Mouse (Mus musculus): Measurements from ENCODE around the gene Glod5.

GRCm38 (mm10) chrX:7993068-7993735 lies 25.1 kb downstream of the Glod5 start:
- no peak for TF ChIP-seq CTCF (IDR thresholded peaks at IDR 0.05)
- no peak for TF ChIP-seq EP300 (IDR thresholded peaks at IDR 0.05)

All from lung, postnatal 0 days (tissue).